Mouse (Mus musculus) C2C12 (cell line): ENCODE results near the gene Fam19a1. TPM values are rescaled to one million over a fixed set of nuclear protein-coding genes. Genes with fewer than 3 reads are reported as not detected.

Experiments used
- H3K27me3 ChIP-seq: one replicate; pipeline ENCODE4 v1.6.1; 2011; ENCODE audit not compliant: control insufficient read depth, insufficient read depth, insufficient read length
- H3K36me3 ChIP-seq: one replicate; pipeline ENCODE4 v1.6.1; 2011; ENCODE audit not compliant: control insufficient read depth, insufficient read depth
- H3K4me3 ChIP-seq: one replicate; pipeline ENCODE4 v1.5.1; 2011; ENCODE audit warnings: mild to moderate bottlenecking, control low read depth; ENCODE audit not compliant: poor library complexity, insufficient read depth, severe bottlenecking
- H3K79me2 ChIP-seq: one replicate; pipeline ENCODE4 v1.6.1; 2011; ENCODE audit not compliant: control insufficient read depth, insufficient read depth
- H3K79me3 ChIP-seq: one replicate; pipeline ENCODE4 v1.6.1; 2011; ENCODE audit warnings: low read depth, control low read depth
- H3ac ChIP-seq: one replicate; pipeline ENCODE3; 2011; ENCODE audit warnings: low read depth; ENCODE audit not compliant: control insufficient read depth, insufficient read length
- CEBPB ChIP-seq: IDR thresholded peaks from one replicate; pipeline ENCODE4 v1.6.1; 2011; ENCODE audit warnings: low read depth, mild to moderate bottlenecking, control low read depth, moderate library complexity
- CTCF ChIP-seq: IDR thresholded peaks from one replicate; pipeline ENCODE4 v1.5.1; 2011; ENCODE audit not compliant: control insufficient read depth, insufficient read depth, insufficient read length
- FOSL1 ChIP-seq: IDR thresholded peaks from one replicate; pipeline ENCODE4 v1.8.0; 2011; ENCODE audit warnings: mild to moderate bottlenecking, low read length; ENCODE audit not compliant: poor library complexity, insufficient read depth, severe bottlenecking
- MAX ChIP-seq: IDR thresholded peaks from one replicate; pipeline ENCODE4 v1.6.1; 2011; ENCODE audit warnings: mild to moderate bottlenecking, control low read depth
- MYOD1 ChIP-seq: IDR thresholded peaks from one replicate; pipeline ENCODE4 v1.6.1; 2011; ENCODE audit warnings: low read depth; ENCODE audit not compliant: control insufficient read depth, insufficient read length
- MYOG ChIP-seq: IDR thresholded peaks from one replicate; pipeline ENCODE4 v1.6.1; 2011; ENCODE audit not compliant: control insufficient read depth, insufficient read length; ENCODE audit errors: extremely low read depth
- USF1 ChIP-seq: IDR thresholded peaks from one replicate; pipeline ENCODE4 v1.6.1; 2011; ENCODE audit warnings: low read depth, mild to moderate bottlenecking, control low read depth, moderate library complexity
- polyA plus RNA-seq: library from polyadenylated mRNA; unstranded; fragments of >200 nt; fragmentation: generic; extraction: Trizol; gene quantifications from one replicate; pipeline ENCODE4 v1.2.1, GENCODE M21; 2012; ENCODE audit warnings: missing spikeins

Fam19a1 gene
- polyA plus RNA-seq, 1 experiment = 0.05 TPM

GRCm38 (mm10) chr6:96258651-96259050 lies 145.7 kb downstream of the Fam19a1 start:
- no peak overlapping the region for H3K4me3 ChIP-seq
- H3ac ChIP-seq = no peak overlapping the region
- H3K79me2 ChIP-seq = no peaks in the 10 kb centered on the region
- H3K36me3 ChIP-seq = no peaks in the 10 kb centered on the region
- TF ChIP-seq MYOD1 (no peak), USF1 (no peak), MAX (no peak), CTCF (no peak), CEBPB (no peak), MYOG (no peak), FOSL1 (no peak)
- H3K27me3 ChIP-seq = no peaks in the 10 kb centered on the region
- H3K79me3 ChIP-seq = no peaks in the 10 kb centered on the region

- Histone ChIP-seq H3K36me3 (no peaks in the 10 kb centered on the region), H3K79me2 (no peaks in the 10 kb centered on the region), H3K4me3 (no peak overlapping the region), H3K79me3 (no peaks in the 10 kb centered on the region), H3ac (no peak overlapping the region), H3K27me3 (no peaks in the 10 kb centered on the region)
- TF ChIP-seq USF1 = no peak
- TF ChIP-seq MAX = no peak
- TF ChIP-seq MYOG = no peak
- no peak for TF ChIP-seq FOSL1
- no peak for TF ChIP-seq MYOD1
Measured at GRCm38 (mm10) chr6:96266456-96266855, 153.5 kb downstream of the Fam19a1 start.

- Histone ChIP-seq H3ac (no peak overlapping the region), H3K27me3 (no peaks in the 10 kb centered on the region), H3K36me3 (no peaks in the 10 kb centered on the region), H3K4me3 (no peak overlapping the region), H3K79me3 (no peaks in the 10 kb centered on the region), H3K79me2 (no peaks in the 10 kb centered on the region)
- TF ChIP-seq CTCF (no peak), MAX (no peak), FOSL1 (peak; percentile 86), USF1 (no peak), CEBPB (peak; percentile 11)
Measured at GRCm38 (mm10) chr6:96268788-96269187, 155.8 kb downstream of the Fam19a1 start.

- no peaks in the 10 kb centered on the region for H3K27me3 ChIP-seq
- H3ac ChIP-seq = no peak overlapping the region
- H3K36me3 ChIP-seq = no peaks in the 10 kb centered on the region
Measured at GRCm38 (mm10) chr6:96270436-96270835, 157.5 kb downstream of the Fam19a1 start.

GRCm38 (mm10) chr6:96283731-96284130 lies 170.8 kb downstream of the Fam19a1 start:
- H3K4me3 ChIP-seq = no peak overlapping the region
- H3K27me3 ChIP-seq = no peaks in the 10 kb centered on the region
- no peak for TF ChIP-seq USF1
- peak; percentile 81 for TF ChIP-seq FOSL1
- TF ChIP-seq CEBPB = peak; percentile 11
- H3K36me3 ChIP-seq = no peaks in the 10 kb centered on the region
- H3K79me3 ChIP-seq = no peaks in the 10 kb centered on the region
- H3K79me2 ChIP-seq = no peaks in the 10 kb centered on the region
- no peak overlapping the region for H3ac ChIP-seq

More at GRCm38 (mm10) chr6:96270436-96270835, 157.5 kb downstream of the Fam19a1 start:
- no peaks in the 10 kb centered on the region for H3K79me2 ChIP-seq
- H3K4me3 ChIP-seq = no peak overlapping the region
- TF ChIP-seq MYOD1 (no peak), CEBPB (no peak), USF1 (no peak), MYOG (no peak), FOSL1 (no peak), MAX (no peak), CTCF (no peak)
- no peaks in the 10 kb centered on the region for H3K79me3 ChIP-seq

- no peak overlapping the region for H3K4me3 ChIP-seq
- no peaks in the 10 kb centered on the region for H3K27me3 ChIP-seq
- H3K79me3 ChIP-seq = no peaks in the 10 kb centered on the region
Measured at GRCm38 (mm10) chr6:96284590-96284989, 171.6 kb downstream of the Fam19a1 start.

More at GRCm38 (mm10) chr6:96284590-96284989, 171.6 kb downstream of the Fam19a1 start:
- H3K79me2 ChIP-seq = no peaks in the 10 kb centered on the region
- H3ac ChIP-seq = no peak overlapping the region
- TF ChIP-seq CTCF (no peak), FOSL1 (no peak), MYOG (no peak), CEBPB (no peak), USF1 (no peak), MAX (no peak), MYOD1 (no peak)
- H3K36me3 ChIP-seq = no peaks in the 10 kb centered on the region
